Mouse (Mus musculus) small intestine, adult 2 months (tissue): ENCODE measurements around the gene Osbpl7. TPM values are rescaled to one million over a fixed set of nuclear protein-coding genes. Genes with fewer than 3 reads are reported as not detected.
A peak's percentile ranks its signal among the peaks of the same experiment; 100 is the strongest.

Source experiments
- H3K27ac ChIP-seq: fragments of 200-500 bp; 2 replicates; pipeline ENCODE4 v1.5.1; 2012; ENCODE audit warnings: low read depth, low read length, control low read depth, inconsistent platforms; ENCODE audit not compliant: insufficient read depth
- H3K27me3 ChIP-seq: fragments of 200-500 bp; 2 replicates; pipeline ENCODE4 v1.6.1; 2012; ENCODE audit warnings: mild to moderate bottlenecking, moderate library complexity, low read length, inconsistent platforms; ENCODE audit not compliant: control insufficient read depth, insufficient read depth
- H3K36me3 ChIP-seq: fragments of 200-500 bp; 2 replicates; pipeline ENCODE4 v1.6.1; 2012; ENCODE audit warnings: mild to moderate bottlenecking, low read length, control low read depth, inconsistent platforms; ENCODE audit not compliant: control insufficient read depth, insufficient read depth
- H3K4me1 ChIP-seq: fragments of 200-500 bp; 2 replicates; pipeline ENCODE4 v1.6.1; 2012; ENCODE audit warnings: low read length, inconsistent platforms, mixed read lengths; ENCODE audit not compliant: control insufficient read depth, insufficient read depth, insufficient read length
- H3K4me3 ChIP-seq: fragments of 200-500 bp; 2 replicates; pipeline ENCODE4 v1.5.1; 2012; ENCODE audit warnings: low read depth, mild to moderate bottlenecking, control low read depth, inconsistent platforms, low read length, moderate library complexity
- CTCF ChIP-seq: fragments of 200-500 bp; IDR thresholded peaks from 2 replicates; pipeline ENCODE4 v1.5.1; 2012; ENCODE audit warnings: low read depth, mild to moderate bottlenecking, control low read depth, inconsistent platforms, low read length, moderate library complexity, mixed read lengths; ENCODE audit not compliant: insufficient replicate concordance, insufficient read length; ENCODE audit errors: extremely low read depth
- POLR2A ChIP-seq: fragments of 200-500 bp; IDR thresholded peaks from 2 replicates; pipeline ENCODE4 v1.6.1; 2012; ENCODE audit warnings: low read depth, mild to moderate bottlenecking, control low read depth, inconsistent platforms, low read length, moderate library complexity
- WGBS: fragments of 180-500 bp; shearing (Covaris S2); methylation state at CpG from one replicate; pipeline ENCODE4 v1.1.7; 2018; 5-methylcytosine and 5-hydroxymethylcytosine counted together
- polyA plus RNA-seq: library from polyadenylated mRNA; depleted of rRNA; stranded (reverse); fragments of >200 nt; gene quantifications from 2 replicates; pipeline ENCODE4 v1.2.3, GENCODE M21; 2012

Osbpl7 gene
- polyA plus RNA-seq, 1 experiment, result 21.3 TPM

DNA sequence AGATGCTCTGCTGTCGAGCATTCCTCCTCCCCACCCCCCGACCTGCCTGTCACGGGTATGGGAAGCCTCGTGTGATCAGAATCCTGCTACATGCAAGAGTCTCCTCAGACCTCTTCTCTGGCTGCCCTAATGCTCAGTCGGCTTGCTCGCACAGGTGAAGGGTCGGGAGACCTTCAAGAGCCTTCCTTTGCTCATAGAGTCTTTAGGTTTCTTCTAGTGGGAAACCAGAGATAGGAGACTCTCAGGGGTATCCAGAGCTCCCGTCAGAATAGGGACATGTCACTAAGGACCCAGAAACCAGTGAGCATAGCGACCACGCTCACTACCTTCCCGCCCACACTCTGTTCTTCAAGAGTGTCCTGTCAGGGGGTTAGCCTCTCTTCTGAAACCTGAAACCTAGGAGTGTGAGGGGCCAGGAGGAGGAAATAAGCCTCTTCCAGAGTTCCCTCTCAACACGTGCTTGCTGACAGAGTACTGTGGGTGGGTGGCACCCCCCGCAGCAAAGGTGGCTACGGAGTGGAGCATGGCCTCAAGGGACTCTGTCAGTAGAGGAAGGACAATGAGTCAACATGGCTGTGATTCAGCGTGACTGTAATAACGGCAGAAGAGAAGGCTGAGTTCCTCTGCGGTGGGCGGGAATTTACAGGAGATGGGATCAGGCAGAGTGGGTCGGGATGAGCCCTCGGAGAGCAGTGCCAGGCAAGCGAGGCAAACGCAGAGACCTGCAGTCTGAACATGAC lies 33.1 kb downstream of the Osbpl7 start:
- Histone ChIP-seq H3K36me3 (no peaks in the 10 kb centered on the region), H3K27me3 (no peaks in the 10 kb centered on the region), H3K4me3 (no peak overlapping the region), H3K27ac (no peak overlapping the region), H3K4me1 (no peaks in the 10 kb centered on the region)
- WGBS, result 23% methylated on average over 22 of the region's 22 CpGs
- no peak for TF ChIP-seq CTCF
- no peak for TF ChIP-seq POLR2A

DNA sequence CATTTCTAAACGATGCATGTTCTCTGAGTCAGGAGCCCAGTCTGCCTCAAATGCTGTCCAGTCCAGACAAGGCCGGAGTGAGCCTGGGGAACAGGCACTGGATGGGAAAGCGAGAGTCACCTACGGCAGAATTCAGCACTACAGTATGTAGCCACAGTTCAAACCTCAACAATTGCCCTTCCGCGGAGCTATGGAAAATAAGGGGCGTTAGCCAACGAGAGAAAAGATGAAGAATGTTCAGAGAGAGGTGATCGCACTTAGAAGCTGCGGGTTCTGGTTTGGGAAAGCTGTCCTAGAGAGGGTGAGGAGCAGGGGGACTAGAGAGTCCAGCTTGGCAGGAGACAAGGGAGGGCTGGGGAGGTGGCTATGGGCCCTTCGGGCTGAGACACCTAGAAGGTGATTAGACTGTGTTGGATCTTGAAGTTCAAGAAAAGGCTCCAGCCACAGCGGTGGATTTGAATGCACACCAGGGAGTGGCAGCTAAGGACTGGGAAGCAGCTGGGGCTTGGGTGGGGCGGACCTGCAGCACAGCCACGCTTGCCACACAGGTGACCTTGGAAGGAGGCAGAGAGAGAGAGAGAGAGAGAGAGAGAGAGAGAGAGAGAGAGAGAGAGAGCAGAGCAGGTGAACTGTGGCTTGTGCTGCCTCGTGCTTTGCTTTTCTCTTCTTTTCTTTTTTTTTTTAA lies 34.5 kb downstream of the Osbpl7 start:
- no peak overlapping the region for H3K4me3 ChIP-seq
- H3K27ac ChIP-seq, result no peak overlapping the region
- no peaks in the 10 kb centered on the region for H3K27me3 ChIP-seq
- TF ChIP-seq POLR2A (no peak), CTCF (no peak)
- no peaks in the 10 kb centered on the region for H3K4me1 ChIP-seq
- no peaks in the 10 kb centered on the region for H3K36me3 ChIP-seq
- WGBS, result 68% methylated on average over 15 of the region's 15 CpGs

DNA sequence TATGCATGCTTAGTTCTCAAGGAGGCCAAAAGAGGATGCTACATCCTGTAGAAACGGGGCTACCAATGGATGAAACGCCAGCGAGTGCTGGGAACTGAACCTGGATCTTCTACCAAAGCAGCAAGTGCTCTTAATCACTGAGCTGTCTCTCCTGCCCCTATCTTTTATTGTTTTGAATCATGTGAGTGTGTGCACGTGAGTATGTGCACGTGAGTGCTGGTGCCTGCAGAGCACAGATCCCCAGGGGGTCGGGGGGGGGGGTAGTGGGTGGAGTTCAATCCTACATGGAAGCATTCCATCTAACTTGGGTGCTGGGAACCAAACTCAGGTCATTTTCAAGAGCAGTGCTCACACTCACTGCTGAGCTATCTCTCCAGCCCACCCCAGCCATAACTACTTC lies 35.9 kb downstream of the Osbpl7 start:
- H3K4me3 ChIP-seq, result no peak overlapping the region
- H3K36me3 ChIP-seq, result no peaks in the 10 kb centered on the region
- H3K27me3 ChIP-seq, result no peaks in the 10 kb centered on the region
- WGBS, result 60% methylated on average over 6 of the region's 6 CpGs
- no peak for TF ChIP-seq CTCF
- no peak for TF ChIP-seq POLR2A
- no peaks in the 10 kb centered on the region for H3K4me1 ChIP-seq
- H3K27ac ChIP-seq, result no peak overlapping the region

DNA sequence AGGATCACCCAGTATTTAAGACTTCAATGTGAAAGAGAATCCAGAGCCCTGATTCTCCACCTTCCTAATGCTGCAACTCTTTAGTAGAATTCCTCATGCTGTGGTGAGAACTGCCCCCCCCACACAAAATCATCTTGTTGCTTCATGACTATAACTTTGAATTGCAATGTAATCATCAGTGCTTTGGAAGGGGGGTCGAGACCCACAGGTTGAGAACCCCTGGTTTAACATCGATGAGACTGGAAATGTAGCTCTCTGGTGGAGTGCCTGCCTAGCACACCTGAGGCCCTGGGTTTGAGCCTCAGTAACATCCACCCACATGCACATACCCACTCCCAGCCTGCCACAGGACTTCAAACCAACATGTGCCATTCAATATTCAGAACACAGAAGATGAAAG lies 44.2 kb downstream of the Osbpl7 start:
- TF ChIP-seq POLR2A, result no peak
- no peak for TF ChIP-seq CTCF
- H3K4me1 ChIP-seq, result no peaks in the 10 kb centered on the region
- WGBS, result 54% methylated on average over 2 of the region's 2 CpGs
- peaks cover 26% of the 10 kb centered on the region for H3K27me3 ChIP-seq
- no peak overlapping the region for H3K27ac ChIP-seq
- no peaks in the 10 kb centered on the region for H3K36me3 ChIP-seq
- H3K4me3 ChIP-seq, result no peak overlapping the region

DNA sequence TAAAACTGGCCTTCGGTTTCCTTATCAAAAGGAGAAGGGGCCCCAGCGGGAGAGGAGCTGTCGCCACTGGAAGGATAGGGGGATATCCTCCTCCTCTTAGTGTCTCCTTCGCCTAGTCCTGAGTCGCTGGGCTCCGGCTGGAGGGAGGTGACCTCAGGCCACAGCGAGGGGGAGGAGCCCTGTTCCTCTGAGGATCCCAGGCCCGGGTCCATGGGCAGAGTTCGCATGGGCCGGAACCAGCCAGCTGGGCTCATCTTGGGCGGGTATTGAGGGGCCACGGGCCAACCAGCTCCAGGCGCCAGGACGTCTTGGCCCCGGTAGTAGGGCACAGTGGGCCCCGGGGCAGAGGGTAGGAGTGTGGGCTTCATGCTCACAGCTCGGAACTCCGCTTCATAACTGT lies 48.4 kb downstream of the Osbpl7 start:
- Histone ChIP-seq H3K27me3 (peaks cover 26% of the 10 kb centered on the region), H3K4me3 (no peak overlapping the region), H3K4me1 (peaks cover 2% of the 10 kb centered on the region), H3K27ac (no peak overlapping the region), H3K36me3 (no peaks in the 10 kb centered on the region)
- TF ChIP-seq CTCF, result no peak
- no peak for TF ChIP-seq POLR2A
- 15% methylated on average over 18 of the region's 18 CpGs for WGBS

DNA sequence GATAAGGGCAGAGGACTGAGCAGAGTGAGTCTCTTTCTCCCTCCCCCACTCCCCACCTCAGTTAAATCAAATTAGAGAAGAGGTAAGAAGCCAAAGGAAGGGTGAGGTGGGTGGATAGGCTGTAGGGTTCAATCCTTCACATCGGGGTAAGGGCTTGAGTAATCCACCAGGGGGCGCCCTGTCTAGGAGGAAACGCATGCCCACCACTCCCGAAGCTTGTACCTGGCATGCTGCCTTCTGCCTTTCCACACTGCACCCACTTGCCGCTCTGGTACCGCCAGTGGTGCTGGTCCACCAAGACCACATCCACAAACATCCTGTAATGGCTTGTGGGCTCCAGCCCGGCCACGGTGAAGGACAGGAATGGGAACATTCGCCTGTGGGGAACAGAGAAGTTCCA lies 51.3 kb downstream of the Osbpl7 start:
- 15% methylated on average over 9 of the region's 9 CpGs for WGBS
- Histone ChIP-seq H3K4me3 (no peak overlapping the region), H3K36me3 (no peaks in the 10 kb centered on the region), H3K27ac (no peak overlapping the region), H3K4me1 (peaks cover 2% of the 10 kb centered on the region), H3K27me3 (peaks cover 21% of the 10 kb centered on the region)
- peak; percentile 82; the same call in 1 of the 2 replicates for TF ChIP-seq CTCF
- TF ChIP-seq POLR2A, result no peak
